ENCODE assay signal across 33 mouse cellular contexts in genomic region chr12:100878556-100878955, GRCm38 (mm10). TPM values are rescaled to one million over a fixed set of nuclear protein-coding genes. Genes with fewer than 3 reads are reported as not detected.
DNase-seq lines count a peak whose midpoint lies in the region; ATAC-seq and TF ChIP-seq lines count a peak whose summit lies in the region.
"Had no signal": no experiment of that assay in that cellular context is flagged by ENCODE, and none has a peak within 500 bp of the region (broad histone marks: within the 10 kb centered on the region; RNA-seq: fewer than 3 reads in every experiment).

No protein-coding gene starts in this region.

- no peaks in the 10 kb centered on the region for H3K36me3 ChIP-seq in lung, postnatal 0 days (ENCODE audit: insufficient read depth, low read length)
- no peaks in the 10 kb centered on the region for H3K36me3 ChIP-seq in forebrain, embryonic 13.5 days (ENCODE audit: poor library complexity, severe bottlenecking)
- H3K36me3 ChIP-seq: embryonic facial prominence, embryonic 12.5 days; limb, embryonic 13.5 days; liver, embryonic 12.5 days; midbrain, embryonic 10.5 days; midbrain, embryonic 15.5 days; neural tube, embryonic 13.5 days; stomach, embryonic 15.5 days had no signal

- no peaks in the 10 kb centered on the region for H3K9me3 ChIP-seq in lung, postnatal 0 days (ENCODE audit: low read length)
- no peaks in the 10 kb centered on the region for H3K9me3 ChIP-seq in forebrain, embryonic 13.5 days (replicated peaks)
- H3K9me3 ChIP-seq: embryonic facial prominence, embryonic 12.5 days; limb, embryonic 13.5 days; liver, embryonic 12.5 days; midbrain, embryonic 10.5 days; midbrain, embryonic 15.5 days; neural tube, embryonic 13.5 days; stomach, embryonic 15.5 days had no signal

- DNase-seq in lung, adult 18-20 months = peak; percentile 34 to 37
- DNase-seq in lung, postnatal 0 days (ENCODE audit: low spot score) = no peak
- DNase-seq in ZHBTc4 (ENCODE audit: low read depth, low spot score) = peak; percentile 40
- no peak for DNase-seq in spleen, postnatal 10 days (ENCODE audit: low spot score in 2 of 2)
- DNase-seq: adrenal gland, adult 8-10 months; cerebellum, adult 9-10 months; cerebellum, postnatal 36 days; embryo, embryonic 11 days; forebrain, postnatal 0 days; gastrocnemius, postnatal 14 days; heart, postnatal 4 days; kidney, postnatal 14 days; lung, adult 2 months; retina, postnatal 1 day; right cerebral cortex, postnatal 14 days; thymus, postnatal 14 days had no signal

- no peak overlapping the region for H3K9ac ChIP-seq in lung, postnatal 0 days (replicated peaks; ENCODE audit: low read depth)
- H3K9ac ChIP-seq in forebrain, embryonic 13.5 days = no peak overlapping the region
- H3K9ac ChIP-seq: embryonic facial prominence, embryonic 12.5 days; forebrain, postnatal 0 days; hindbrain, embryonic 14.5 days; limb, embryonic 13.5 days; liver, embryonic 12.5 days; midbrain, embryonic 15.5 days; neural tube, embryonic 13.5 days; stomach, embryonic 15.5 days had no signal

- H3K4me3 ChIP-seq in lung, postnatal 0 days (ENCODE audit: low read depth, low read length) = no peak overlapping the region
- no peak overlapping the region for H3K4me3 ChIP-seq in forebrain, embryonic 13.5 days
- H3K4me3 ChIP-seq: embryonic facial prominence, embryonic 12.5 days; left cerebral cortex, adult 2 months; limb, embryonic 13.5 days; liver, embryonic 12.5 days; midbrain, embryonic 10.5 days; midbrain, embryonic 15.5 days; myocyte; neural tube, embryonic 13.5 days; stomach, embryonic 15.5 days had no signal

- H3K4me2 ChIP-seq in lung, postnatal 0 days (replicated peaks; ENCODE audit: low read depth, low read length) = no peak overlapping the region
- H3K4me2 ChIP-seq in forebrain, embryonic 13.5 days = no peak overlapping the region
- H3K4me2 ChIP-seq: embryonic facial prominence, embryonic 12.5 days; heart, embryonic 11.5 days; hindbrain, embryonic 14.5 days; limb, embryonic 13.5 days; liver, embryonic 12.5 days; midbrain, embryonic 15.5 days; neural tube, embryonic 13.5 days; stomach, embryonic 15.5 days had no signal

- no peaks in the 10 kb centered on the region for H3K4me1 ChIP-seq in lung, postnatal 0 days (ENCODE audit: insufficient read depth, low read depth, low read length)
- H3K4me1 ChIP-seq in forebrain, embryonic 13.5 days = no peaks in the 10 kb centered on the region
- H3K4me1 ChIP-seq: embryonic facial prominence, embryonic 12.5 days; limb, embryonic 13.5 days; liver, embryonic 12.5 days; midbrain, embryonic 10.5 days; midbrain, embryonic 15.5 days; neural tube, embryonic 13.5 days; stomach, embryonic 15.5 days had no signal

- H3K27ac ChIP-seq in lung, postnatal 0 days (ENCODE audit: low read length) = no peak overlapping the region
- H3K27ac ChIP-seq in forebrain, embryonic 13.5 days = no peak overlapping the region
- H3K27ac ChIP-seq: embryonic facial prominence, embryonic 12.5 days; hindbrain, embryonic 14.5 days; left cerebral cortex, adult 2 months; limb, embryonic 13.5 days; liver, embryonic 12.5 days; macrophage; midbrain, embryonic 10.5 days; midbrain, embryonic 15.5 days; neural tube, embryonic 13.5 days; stomach, embryonic 15.5 days had no signal

- TF ChIP-seq CTCF in lung, postnatal 0 days (IDR thresholded peaks at IDR 0.05) = no peak

- no peak for TF ChIP-seq EP300 in lung, postnatal 0 days (IDR thresholded peaks at IDR 0.05)

- WGBS in lung, postnatal 0 days = 89% methylated on average over 16 of the region's 16 CpGs
- WGBS in forebrain, embryonic 13.5 days = 93% methylated on average over 16 of the region's 16 CpGs

- no peak for ATAC-seq in lung, postnatal 0 days
- ATAC-seq in hematopoietic stem cell, adult 5-6 weeks (replicated peaks in 1 of 2; ENCODE audit: insufficient read depth in 1 of 2, low FRiP score in 2 of 2, low TSS enrichment in 1 of 2, low read depth in 1 of 2, poor library complexity in 2 of 2, severe bottlenecking in 2 of 2) = peak; percentile 17 to 41; a peak in 3 of 4 replicates
- peak; percentile 45 for ATAC-seq in neutrophil, adult 5-6 weeks (ENCODE audit: extremely low read depth, insufficient number of reproducible peaks, low FRiP score, poor library complexity, severe bottlenecking)
- no peak for ATAC-seq in forebrain, embryonic 13.5 days
- ATAC-seq: CD4-positive, CD25-positive, alpha-beta regulatory T cell, adult 4 months; forebrain, postnatal 0 days; intestine, postnatal 0 days; liver, embryonic 12.5 days; midbrain, embryonic 15.5 days had no signal

- H3K27me3 ChIP-seq in lung, postnatal 0 days (replicated peaks; ENCODE audit: insufficient read depth, low read length) = no peaks in the 10 kb centered on the region
- no peaks in the 10 kb centered on the region for H3K27me3 ChIP-seq in forebrain, embryonic 13.5 days
- H3K27me3 ChIP-seq: embryonic facial prominence, embryonic 12.5 days; limb, embryonic 13.5 days; liver, embryonic 12.5 days; midbrain, embryonic 15.5 days; neural tube, embryonic 13.5 days; stomach, embryonic 15.5 days had no signal

RNA-seq across cellular contexts. Expression of gene Gpr68, which starts 29.4 kb away (rescaled TPM):
- polyA plus RNA-seq in lung, postnatal 0 days (2015; fragmentation: Nextera tagmentation; extraction: Ambion mirVana) = 0.15 and 0.21 TPM in 2 replicates
- total RNA-seq in hematopoietic stem cell, adult 5-6 weeks (2017) = 0.30 and 0.56 TPM in 2 replicates
- total RNA-seq in neutrophil, adult 5-6 weeks (2017) = 5.1 and 6.4 TPM in 2 replicates
- 0.28 and 0.40 TPM in 2 replicates for polyA plus RNA-seq in forebrain, embryonic 13.5 days (2015; fragmentation: Nextera tagmentation; extraction: Ambion mirVana)

Comparison
In these comparisons a context has a peak if more than half of its experiments do, and no peak if none do; other contexts are left out.
1. DNase-seq: peak in lung, adult 18-20 months (2 of 2) and ZHBTc4 (single experiment); none in lung, postnatal 0 days (single experiment) and spleen, postnatal 10 days (0 of 2).
2. ATAC-seq: peak in hematopoietic stem cell, adult 5-6 weeks (2 of 2) and neutrophil, adult 5-6 weeks (single experiment); none in lung, postnatal 0 days (single experiment) and forebrain, embryonic 13.5 days (single experiment).